Mouse (Mus musculus) liver, adult 2 months (tissue): ENCODE measurements around the gene Sox6.

Experiments used
- CTCF ChIP-seq: fragments of 200-500 bp; IDR thresholded peaks from 2 replicates; pipeline ENCODE4 v1.5.1; 2011; ENCODE audit warnings: low read depth, low read length, control low read depth
- POLR2A ChIP-seq: fragments of 200-500 bp; IDR thresholded peaks from 2 replicates; pipeline ENCODE4 v1.6.1; 2011; ENCODE audit warnings: low read length, control low read depth; ENCODE audit not compliant: insufficient read depth; ENCODE audit errors: extremely low read depth

DNA sequence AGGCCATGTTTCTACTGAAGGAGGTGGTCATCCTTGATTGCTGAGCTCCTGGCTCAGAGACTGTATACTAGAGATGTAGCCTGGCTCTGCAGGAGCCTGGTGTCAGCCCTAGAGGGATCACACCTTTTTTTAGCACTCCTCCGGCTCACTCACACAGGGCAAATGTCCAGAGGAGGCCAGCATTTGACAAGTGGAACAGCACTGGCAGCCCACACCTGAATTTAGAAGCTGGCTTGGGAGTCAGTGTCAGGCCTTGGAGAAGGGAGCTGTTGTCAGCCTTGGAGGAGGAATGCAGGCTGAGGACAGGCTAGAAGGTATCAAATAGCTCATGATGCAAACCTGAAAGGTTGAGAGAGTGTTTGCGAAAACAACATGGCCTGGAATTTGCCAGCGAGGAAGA is 565.7 kb downstream of the Sox6 start:
- TF ChIP-seq POLR2A (no peak), CTCF (no peak)
